8 mouse cellular contexts compared by ENCODE assay signal in the genomic region with DNA sequence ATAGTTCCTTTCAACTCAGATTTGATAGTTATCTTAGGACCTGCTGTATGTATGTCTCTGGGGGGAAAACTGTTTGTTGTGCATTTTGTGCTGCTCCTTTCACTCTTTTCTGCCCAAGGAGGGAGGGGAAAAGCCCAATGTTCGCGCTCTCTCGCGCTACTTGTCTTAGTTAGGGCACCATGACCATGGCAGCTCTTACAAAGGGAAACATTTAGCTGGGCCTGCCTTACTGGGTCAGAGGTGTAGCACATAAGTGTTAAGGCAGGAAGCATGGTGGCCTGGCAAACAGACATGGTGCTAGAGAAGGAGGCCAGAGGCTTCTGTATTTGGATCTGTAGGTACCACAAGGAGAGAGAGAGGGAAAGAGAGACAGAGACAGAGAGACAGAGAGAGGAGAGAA. TPM values are rescaled to one million over a fixed set of nuclear protein-coding genes. Genes with fewer than 3 reads are reported as not detected.
DNase-seq lines count a peak whose midpoint lies in the region; ATAC-seq and TF ChIP-seq lines count a peak whose summit lies in the region.

No protein-coding gene starts in this region.

- peaks cover 11% of the 10 kb centered on the region for H3K4me1 ChIP-seq in cerebellum, adult 2 months (ENCODE audit: control insufficient read depth, insufficient read depth, low read length)
- peaks cover 20% of the 10 kb centered on the region for H3K4me1 ChIP-seq in liver, embryonic 11.5 days (replicated peaks; ENCODE audit: control insufficient read depth, insufficient read depth, low read length)

- TF ChIP-seq CTCF in cerebellum, adult 2 months (IDR thresholded peaks at IDR 0.05; ENCODE audit: borderline replicate concordance, insufficient read depth, low read depth, low read length) = no peak

- no peak for TF ChIP-seq POLR2A in cerebellum, adult 2 months (IDR thresholded peaks at IDR 0.05; ENCODE audit: borderline replicate concordance, insufficient read depth, low read length)

- no peaks in the 10 kb centered on the region for H3K27me3 ChIP-seq in cerebellum, adult 2 months (ENCODE audit: control insufficient read depth, insufficient read depth, low read length)
- H3K27me3 ChIP-seq in liver, embryonic 11.5 days (replicated peaks; ENCODE audit: control insufficient read depth, insufficient read depth, low read length) = no peaks in the 10 kb centered on the region

- no peaks in the 10 kb centered on the region for H3K9me3 ChIP-seq in liver, embryonic 11.5 days (ENCODE audit: control insufficient read depth, low read length)

- no peak overlapping the region for H3K27ac ChIP-seq in cerebellum, adult 2 months (ENCODE audit: insufficient read depth, low read length)
- H3K27ac ChIP-seq in liver, embryonic 11.5 days (ENCODE audit: low read depth, low read length) = no peak overlapping the region

- H3K4me2 ChIP-seq in liver, embryonic 11.5 days = peak overlapping the region; percentile 68

- H3K36me3 ChIP-seq in liver, embryonic 11.5 days (ENCODE audit: control insufficient read depth, insufficient read depth, low read length) = no peaks in the 10 kb centered on the region

- peak overlapping the region; percentile 38; the same call in 1 of the 2 replicates for H3K9ac ChIP-seq in liver, embryonic 11.5 days (ENCODE audit: low read depth, low read length)

- H3K4me3 ChIP-seq in cerebellum, adult 2 months (replicated peaks; ENCODE audit: insufficient read depth, low read depth, low read length) = peak overlapping the region; percentile 54
- H3K4me3 ChIP-seq in liver, embryonic 11.5 days (ENCODE audit: low read depth, low read length) = peak overlapping the region; percentile 36

- 5% methylated on average over 4 of the region's 4 CpGs for WGBS in cerebellum, adult 2 months
- 62% methylated on average over 4 of the region's 4 CpGs for WGBS in liver, embryonic 11.5 days

- ATAC-seq in cerebellum, adult (ENCODE audit: insufficient number of reproducible peaks, low FRiP score, low TSS enrichment) = no peak
- ATAC-seq in liver, embryonic 11.5 days (replicated peaks; ENCODE audit: low FRiP score) = no peak

- no peak for DNase-seq in cerebellum, adult 2 months
- DNase-seq in thymus, postnatal 0 days (ENCODE audit: low spot score) = peak; percentile 47
- DNase-seq in thymus, adult 18-20 months = no peak
- DNase-seq in liver, embryonic 11.5 days (ENCODE audit: low spot score) = no peak
- DNase-seq in thymus, postnatal 25 days = peak; percentile 23
- DNase-seq in ovary, postnatal 14 days (ENCODE audit: low spot score) = no peak
- no peak for DNase-seq in adrenal gland, postnatal 36 days

RNA-seq across cellular contexts. Expression of gene Msl2, which starts 4.7 kb away (rescaled TPM):
- polyA plus RNA-seq in cerebellum, adult 2 months (2012; rRNA removed) = 31.7 and 31.9 TPM in 2 replicates
- polyA plus RNA-seq in thymus, postnatal 0 days (2015; fragmentation: Nextera tagmentation; extraction: Ambion mirVana) = 9.5 and 11.7 TPM in 2 replicates
- polyA plus RNA-seq in liver, embryonic 11.5 days (2014; fragmentation: Nextera tagmentation; extraction: Ambion mirVana) = 4.7 and 4.9 TPM in 2 replicates
- total RNA-seq in adrenal gland, postnatal 36 days (2021) = 10 to 100 TPM; 50.5 to 56.6 TPM

RNA-seq across cellular contexts. Expression of gene Pccb, which starts 43.9 kb away (rescaled TPM):
- polyA plus RNA-seq in cerebellum, adult 2 months (2012; rRNA removed) = 73.7 and 76.7 TPM in 2 replicates
- polyA plus RNA-seq in thymus, postnatal 0 days (2015; fragmentation: Nextera tagmentation; extraction: Ambion mirVana) = 13.4 and 13.9 TPM in 2 replicates
- 8.7 and 10.2 TPM in 2 replicates for polyA plus RNA-seq in liver, embryonic 11.5 days (2014; fragmentation: Nextera tagmentation; extraction: Ambion mirVana)
- 100 to 1,000 TPM; 106 to 178 TPM for total RNA-seq in adrenal gland, postnatal 36 days (2021)

Comparison
In these comparisons a context has a peak if more than half of its experiments do, and no peak if none do; other contexts are left out.
1. DNase-seq: peak in thymus, postnatal 0 days (single experiment) and thymus, postnatal 25 days (single experiment); none in cerebellum, adult 2 months (0 of 2), thymus, adult 18-20 months (0 of 2), liver, embryonic 11.5 days (single experiment), ovary, postnatal 14 days (single experiment) and adrenal gland, postnatal 36 days (0 of 2).